Mouse (Mus musculus) adrenal gland, postnatal 25 days (tissue): ENCODE measurements around the gene Narfl. TPM values are rescaled to one million over a fixed set of nuclear protein-coding genes. Genes with fewer than 3 reads are reported as not detected.
"Not testable (repeated sequence)": the region's sequence is repeated elsewhere in the genome, so short reads cannot be mapped to it uniquely, and the experiment has no call there.

Experiments used
- DNase-seq: peaks from one replicate; pipeline ENCODE4 v3.0.0; 2021; ENCODE audit warnings: mixed read lengths
- total RNA-seq: library from RNA; stranded (reverse); gene quantifications from 2 replicates; pipeline ENCODE4 v1.2.3, GENCODE M21; 2021

Narfl gene
- total RNA-seq, 1 experiment from 2014 or later, result 31.6 TPM

- peak; percentile 87 for DNase-seq
Measured at GRCm38 (mm10) chr17:25802825-25803517, 29.4 kb downstream of the Narfl start.

- no peak for DNase-seq
Measured at GRCm38 (mm10) chr17:25806507-25806906, 32.9 kb downstream of the Narfl start.

DNA sequence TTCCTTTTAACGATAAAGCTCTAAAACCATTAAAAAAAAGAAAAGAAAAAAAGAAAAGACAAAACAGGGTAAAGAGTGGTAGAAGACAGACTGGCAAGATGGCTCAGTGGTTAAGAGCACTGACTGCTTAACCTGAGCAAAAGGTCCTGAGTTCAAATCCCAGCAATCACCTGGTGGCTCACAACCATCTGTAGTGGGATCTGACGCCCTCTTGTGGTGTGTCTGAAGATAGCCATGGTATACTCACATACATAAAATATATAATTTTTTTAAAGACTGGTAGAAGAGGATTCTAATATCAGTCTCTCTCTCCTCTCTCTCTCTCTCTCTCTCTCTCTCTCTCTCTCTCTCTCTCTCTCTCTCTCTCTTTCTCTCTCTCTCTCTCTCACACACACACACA lies 33.9 kb downstream of the Narfl start:
- not testable (repeated sequence) for DNase-seq

- DNase-seq, result no peak
Measured at GRCm38 (mm10) chr17:25808028-25808427, 34.5 kb downstream of the Narfl start.

GRCm38 (mm10) chr17:25808789-25809605 lies 35.4 kb downstream of the Narfl start, which contains the start of gene Fbxl16:
TSS of gene Fbxl16 (plus strand) at chr17:25809085.
- peak; percentile 91 for DNase-seq

GRCm38 (mm10) chr17:25809606-25810340 lies 36.2 kb downstream of the Narfl start:
- DNase-seq, result no peak

- DNase-seq, result no peak
Measured at GRCm38 (mm10) chr17:25810890-25811289, 37.3 kb downstream of the Narfl start.

DNA sequence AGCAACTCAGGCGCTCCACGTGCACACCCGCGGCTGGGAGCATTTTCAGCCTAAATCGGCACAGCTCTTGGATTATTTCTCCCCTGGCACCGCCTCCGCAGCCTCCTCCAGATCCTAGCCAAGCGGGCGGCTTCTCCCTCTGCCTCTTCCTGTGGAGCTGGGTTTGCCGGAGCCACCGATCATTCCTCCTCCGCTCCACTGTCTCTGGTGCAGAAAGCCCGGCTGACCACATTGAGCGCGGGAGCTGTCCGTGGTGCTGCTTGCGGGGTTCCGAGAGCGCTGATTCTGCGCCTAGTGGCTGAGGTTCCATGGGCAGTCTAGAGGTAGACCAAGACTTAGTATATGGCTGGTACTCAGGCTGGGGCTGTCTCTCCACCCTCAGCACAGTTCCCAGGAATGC lies 39.9 kb downstream of the Narfl start:
- DNase-seq, result peak; percentile 89

GRCm38 (mm10) chr17:25817662-25818061 lies 44.1 kb downstream of the Narfl start:
- no peak for DNase-seq

DNA sequence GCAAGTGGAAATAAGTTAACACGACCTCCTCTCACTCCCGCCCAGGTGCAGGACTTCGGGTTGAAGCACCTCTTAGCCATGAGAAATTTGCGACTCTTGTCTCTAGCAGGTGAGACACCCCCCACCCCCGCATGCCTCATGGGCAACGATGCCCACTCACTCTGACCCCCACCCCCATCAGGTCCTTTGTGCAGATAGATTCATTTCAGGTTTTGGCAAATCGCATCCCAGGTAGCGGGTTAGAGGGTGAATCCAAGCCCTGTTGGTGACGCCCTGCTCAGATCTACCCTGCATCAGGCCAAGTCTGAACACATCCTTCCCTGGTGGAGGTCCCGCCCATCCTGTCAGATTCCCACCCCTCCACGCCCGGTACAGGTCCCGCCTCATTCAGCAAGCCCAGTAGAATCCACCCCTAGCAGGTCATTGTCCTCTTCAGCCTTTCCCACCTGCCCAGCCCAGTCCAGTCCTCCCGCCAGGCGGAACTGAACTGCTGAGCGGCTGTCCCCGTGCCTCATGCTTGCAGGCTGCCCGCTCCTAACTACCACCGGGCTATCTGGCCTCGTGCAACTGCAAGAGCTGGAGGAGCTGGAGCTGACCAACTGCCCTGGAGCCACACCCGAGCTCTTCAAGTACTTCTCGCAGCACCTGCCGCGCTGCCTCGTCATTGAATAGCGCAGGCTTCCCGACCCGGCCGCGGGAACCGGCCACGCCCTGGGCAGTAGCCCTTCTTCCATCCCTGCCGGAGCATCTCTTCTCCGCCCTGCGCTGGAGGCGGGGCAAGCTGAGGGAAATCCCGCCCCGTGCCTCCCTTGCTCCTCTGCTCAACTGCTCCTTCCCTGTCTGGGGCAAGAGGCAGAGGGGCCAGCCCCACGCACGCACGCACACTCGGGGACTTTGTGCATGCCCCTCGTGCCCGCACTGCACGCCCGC lies 45.5 kb downstream of the Narfl start:
- DNase-seq, result no peak

GRCm38 (mm10) chr17:25823452-25823851 lies 49.9 kb downstream of the Narfl start, which contains the start of gene Wdr24:
TSS of gene Wdr24 (plus strand) at chr17:25823627.
- DNase-seq, result peak; percentile 59

DNA sequence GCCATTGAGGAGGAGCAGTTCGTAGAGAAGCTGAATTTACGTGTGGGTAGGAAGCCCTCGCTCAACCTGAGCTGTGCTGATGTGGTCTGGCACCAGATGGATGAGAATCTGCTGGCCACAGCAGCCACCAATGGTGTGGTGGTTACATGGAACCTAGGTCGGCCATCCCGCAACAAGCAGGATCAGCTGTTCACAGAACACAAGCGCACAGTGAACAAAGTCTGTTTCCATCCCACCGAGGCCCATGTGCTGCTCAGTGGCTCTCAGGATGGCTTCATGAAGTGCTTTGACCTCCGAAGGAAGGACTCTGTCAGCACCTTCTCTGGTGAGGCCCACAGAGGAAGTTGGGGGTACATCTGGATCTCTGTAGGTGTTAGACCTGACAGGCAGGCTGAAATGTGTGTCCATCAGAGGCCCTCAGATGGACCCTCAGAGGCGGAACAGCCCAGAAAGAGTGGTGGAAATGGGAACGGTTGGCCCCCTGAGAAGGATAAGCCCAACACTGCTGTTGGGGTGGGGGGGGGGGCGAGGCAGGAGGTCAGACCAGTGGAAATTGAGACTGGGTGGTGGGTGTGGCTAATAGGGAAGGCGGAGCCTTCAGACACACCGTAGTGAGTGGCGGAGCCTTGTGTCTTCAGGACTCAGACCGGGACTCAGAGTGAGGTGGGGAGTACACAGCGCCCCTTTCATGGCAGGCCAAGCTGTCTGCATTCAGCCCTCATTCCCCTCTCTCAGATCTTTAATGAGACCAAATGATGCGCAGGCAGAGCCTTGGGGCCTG lies 51.0 kb downstream of the Narfl start:
- no peak for DNase-seq

- DNase-seq, result no peak
Measured at GRCm38 (mm10) chr17:25825311-25825710, 51.7 kb downstream of the Narfl start.

DNA sequence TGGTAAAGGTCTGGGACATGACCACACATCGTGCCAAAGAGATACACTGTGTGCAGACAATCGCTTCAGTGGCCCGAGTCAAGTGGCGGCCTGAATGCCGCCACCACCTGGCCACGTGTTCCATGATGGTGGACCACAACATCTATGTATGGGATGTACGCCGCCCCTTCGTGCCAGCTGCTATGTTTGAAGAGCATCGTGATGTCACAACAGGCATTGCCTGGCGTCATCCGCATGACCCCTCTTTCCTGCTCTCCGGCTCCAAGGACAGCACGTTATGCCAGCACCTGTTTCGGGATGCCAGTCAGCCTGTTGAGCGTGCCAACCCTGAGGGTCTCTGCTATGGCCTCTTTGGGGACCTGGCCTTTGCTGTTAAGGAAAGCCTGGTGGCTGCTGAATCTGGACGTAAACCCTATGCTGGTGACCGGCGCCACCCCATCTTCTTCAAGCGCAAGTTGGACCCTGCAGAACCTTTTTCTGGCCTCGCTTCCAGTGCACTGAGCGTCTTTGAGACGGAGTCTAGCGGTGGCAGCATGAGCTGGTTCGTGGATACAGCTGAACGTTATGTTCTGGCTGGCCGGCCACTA lies 52.5 kb downstream of the Narfl start:
- no peak for DNase-seq

DNA sequence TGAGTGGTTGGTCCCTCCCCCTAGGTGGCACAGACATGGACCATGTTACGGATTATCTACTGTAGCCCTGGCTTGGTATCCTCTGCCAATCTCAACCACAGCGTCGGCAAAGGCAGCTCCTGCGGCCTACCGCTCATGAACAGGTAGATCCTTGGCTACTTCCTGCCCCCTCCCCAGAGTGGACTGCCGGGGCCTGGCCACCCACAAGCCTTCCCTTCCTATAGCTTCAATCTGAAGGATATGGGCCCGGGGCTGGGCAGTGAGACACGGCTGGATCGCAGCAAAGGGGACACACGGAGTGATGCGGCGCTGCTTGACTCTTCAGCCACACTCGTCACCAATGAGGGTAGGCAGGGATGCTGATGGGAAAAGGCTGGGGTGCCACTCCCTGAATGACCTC lies 53.4 kb downstream of the Narfl start:
- no peak for DNase-seq

DNA sequence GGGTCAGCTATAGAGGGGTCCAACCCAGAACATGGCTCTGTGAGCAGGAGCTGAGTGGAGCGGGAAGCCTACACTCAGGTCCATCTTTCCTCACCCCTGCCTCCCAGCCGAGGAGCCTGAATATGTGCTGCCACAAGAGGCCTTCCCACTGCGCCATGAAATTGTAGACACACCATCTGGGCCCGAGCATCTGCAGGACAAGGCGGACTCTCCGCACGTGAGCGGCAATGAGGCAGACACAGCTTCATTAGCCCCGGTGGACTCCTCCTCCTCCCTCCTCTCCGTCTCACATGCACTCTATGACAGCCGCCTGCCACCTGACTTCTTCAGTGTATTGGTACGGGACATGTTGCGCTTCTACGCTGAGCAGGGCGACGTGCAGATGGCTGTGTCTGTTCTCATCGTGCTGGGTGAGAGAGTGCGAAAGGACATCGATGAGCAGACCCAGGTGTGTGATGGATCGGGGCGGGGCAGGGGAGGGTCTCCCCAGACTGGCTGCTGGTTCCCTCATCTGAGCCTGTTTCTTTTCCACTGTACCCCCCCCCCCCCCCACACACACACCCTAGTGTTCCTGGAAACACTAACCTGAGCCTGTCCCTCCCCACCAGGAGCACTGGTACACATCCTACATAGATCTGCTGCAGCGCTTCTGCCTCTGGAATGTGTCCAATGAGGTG lies 54.1 kb downstream of the Narfl start:
- no peak for DNase-seq

DNA sequence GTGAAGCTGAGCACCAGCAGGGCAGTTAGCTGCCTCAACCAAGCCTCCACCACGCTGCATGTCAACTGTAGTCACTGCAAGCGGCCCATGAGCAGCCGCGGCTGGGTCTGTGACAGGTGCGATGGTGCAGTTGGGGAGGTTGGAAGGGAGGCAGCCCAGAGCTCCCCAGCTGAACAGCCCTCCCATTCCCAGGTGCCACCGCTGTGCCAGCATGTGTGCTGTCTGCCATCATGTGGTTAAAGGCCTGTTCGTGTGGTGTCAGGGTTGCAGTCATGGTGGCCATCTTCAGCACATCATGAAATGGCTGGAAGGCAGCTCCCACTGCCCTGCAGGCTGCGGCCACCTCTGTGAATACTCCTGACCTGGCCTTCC lies 54.6 kb downstream of the Narfl start:
- DNase-seq, result no peak

DNA sequence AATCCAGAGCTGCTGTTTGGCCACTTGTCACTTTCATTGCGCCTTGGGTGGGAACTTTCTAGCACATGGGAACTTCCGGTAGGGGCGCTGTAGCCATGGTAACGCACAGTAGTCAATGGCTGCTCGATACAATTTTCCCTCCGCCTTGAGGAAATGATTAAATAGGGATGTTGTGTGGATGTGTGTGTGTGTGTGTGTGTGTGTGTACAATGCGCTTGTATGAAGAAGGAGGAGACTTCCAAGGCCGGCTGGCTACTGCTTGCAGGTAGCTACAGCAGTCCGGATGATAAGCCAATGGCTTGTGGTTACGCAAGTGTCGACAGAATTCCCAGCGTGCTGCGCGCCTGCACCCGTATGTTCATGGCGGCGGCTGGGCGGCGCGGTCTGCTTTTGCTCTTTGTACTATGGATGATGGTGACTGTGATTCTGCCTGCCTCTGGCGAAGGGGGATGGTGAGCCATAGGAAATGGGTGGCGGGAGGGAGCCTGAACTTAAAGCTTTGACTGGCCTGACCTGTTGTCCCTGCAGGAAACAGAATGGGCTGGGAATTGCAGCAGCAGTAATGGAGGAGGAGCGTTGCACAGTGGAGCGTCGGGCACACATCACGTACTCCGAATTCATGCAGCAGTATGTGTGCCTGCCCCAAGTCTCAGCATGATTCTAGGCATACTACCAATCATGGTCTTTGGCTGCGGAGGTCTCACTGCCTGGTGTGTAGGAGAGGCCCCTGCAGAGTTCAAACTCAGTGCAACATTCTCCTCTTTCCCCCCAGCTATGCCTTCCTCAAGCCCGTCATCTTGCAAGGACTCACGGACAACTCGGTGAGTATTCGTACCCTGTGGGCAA lies 55.4 kb downstream of the Narfl start, which contains the start of gene Jmjd8:
Gene Jmjd8 (plus strand): TSS at position 156 of the 846 bp plus-strand sequence.
- DNase-seq, result peak; percentile 79

- no peak for DNase-seq
Measured at GRCm38 (mm10) chr17:25829558-25830017, 56.0 kb downstream of the Narfl start.
